Mouse (Mus musculus) natural killer cell, adult 2 months (primary cell): Measurements from ENCODE around the gene Dennd1b.

Source experiments
- DNase-seq, 2 experiments: peaks; one replicate each; pipeline ENCODE4 v3.0.0; 2022; ENCODE audit warnings: low spot score in 2 of 2

The Dennd1b gene

DNA sequence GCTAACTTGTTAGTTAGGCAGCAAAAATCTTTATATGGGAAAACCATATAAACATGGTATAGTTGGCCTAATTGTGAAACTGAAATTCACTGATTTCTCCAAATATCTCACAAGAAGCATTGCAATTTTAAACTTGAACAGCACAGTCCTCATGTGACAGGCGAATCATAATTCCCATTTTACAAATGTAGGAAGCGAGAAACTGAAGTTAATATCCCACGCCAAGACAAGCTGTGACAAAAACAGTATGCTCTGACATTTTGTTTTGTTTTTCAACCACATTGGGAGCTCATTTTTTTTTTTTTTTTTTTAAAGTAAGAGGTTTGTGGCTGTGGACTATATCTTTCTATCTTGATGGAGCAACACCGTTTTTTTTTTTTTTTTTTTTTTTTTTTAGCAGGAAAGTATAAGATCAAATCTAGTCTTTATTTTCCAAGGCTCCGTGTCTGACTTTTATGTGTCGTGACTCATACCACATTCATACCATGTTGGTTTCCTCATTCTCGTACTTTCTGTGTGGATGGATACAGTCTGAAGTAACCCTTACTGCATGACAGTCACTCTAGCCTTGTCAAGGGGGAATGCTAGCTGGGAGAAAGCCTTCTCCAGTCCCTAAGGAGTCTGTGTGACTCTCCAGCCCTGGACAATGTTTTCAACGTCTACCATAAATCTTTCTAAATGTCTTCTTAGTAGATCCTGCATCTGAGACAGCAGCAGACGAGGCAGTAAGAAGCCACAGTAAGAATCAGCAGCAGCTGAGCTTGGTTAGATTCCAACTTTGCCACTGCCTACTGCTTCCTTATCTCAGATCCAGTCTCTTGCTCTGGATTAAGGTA is 751 bp upstream of the Dennd1b start:
- peak in 1 of 2 experiments; percentile 15 for DNase-seq

DNA sequence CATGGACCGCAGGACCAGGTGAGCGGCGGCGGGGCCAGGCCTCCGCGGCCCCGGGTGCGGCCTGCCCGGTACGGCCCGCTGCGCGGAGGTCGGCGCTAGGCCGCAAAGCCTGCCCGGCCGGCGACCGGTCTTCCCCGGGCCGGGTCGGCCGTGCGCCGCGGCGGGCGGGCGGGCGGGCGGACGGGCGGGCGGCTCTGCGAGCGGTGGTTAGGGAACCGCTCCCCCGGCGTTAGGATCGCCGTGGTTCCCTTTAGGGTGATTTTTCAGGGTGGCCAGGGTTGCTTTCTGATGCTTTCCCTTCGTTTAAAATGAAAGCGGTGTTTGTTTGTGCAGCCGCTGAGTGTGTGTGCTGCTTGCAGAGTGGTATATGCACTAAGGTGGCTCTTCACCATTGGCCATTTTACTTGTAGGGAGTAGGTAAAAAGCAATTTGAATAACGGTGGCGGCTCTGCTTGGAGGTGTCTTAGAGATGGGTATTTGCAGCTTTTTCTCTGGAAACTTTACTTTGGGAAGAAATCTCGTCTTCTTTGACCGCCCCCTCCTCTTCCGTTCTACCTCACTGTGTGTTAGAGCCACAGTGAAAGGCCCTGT is 728 bp downstream of the Dennd1b start:
- DNase-seq = peak; percentile 43 to 46

DNA sequence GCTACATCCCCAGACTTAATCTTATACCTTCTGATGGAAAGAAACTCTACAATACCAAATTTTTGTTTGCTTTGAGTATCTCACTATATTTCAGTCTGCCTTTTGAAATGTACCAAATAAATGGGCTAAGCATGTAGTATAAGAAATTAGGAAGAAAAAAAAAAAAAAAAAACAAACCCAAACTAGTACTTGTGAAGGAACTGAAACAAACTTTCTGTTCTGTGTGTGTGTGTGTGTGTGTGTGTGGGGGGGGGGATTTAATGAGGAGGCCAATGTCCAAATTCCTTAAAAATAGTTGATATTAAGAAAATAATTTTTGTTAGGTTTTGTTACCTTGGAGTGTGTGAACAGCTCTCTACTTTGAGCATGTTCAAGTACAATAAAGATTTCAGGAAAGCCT is 1.8 kb downstream of the Dennd1b start:
- DNase-seq = no peak

DNA sequence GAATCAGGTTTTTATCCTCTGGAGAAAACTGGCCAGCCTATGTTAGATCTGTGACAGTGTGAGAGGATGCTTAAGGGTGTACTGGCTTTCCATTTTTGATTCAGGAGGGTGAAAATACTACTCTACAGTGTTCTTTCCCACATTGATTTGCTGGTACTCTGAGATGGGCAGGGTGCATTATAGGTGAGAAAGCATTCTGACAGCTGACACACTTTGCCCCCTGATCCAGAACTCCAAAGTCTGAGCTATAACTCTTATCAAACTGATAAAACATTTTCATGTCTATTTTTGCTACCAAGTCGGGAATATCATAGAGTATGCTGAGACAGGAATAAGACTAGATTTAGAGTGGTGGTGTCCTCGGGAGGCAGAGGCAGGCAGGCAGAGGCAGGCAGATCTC is 2.3 kb downstream of the Dennd1b start:
- no peak for DNase-seq

DNA sequence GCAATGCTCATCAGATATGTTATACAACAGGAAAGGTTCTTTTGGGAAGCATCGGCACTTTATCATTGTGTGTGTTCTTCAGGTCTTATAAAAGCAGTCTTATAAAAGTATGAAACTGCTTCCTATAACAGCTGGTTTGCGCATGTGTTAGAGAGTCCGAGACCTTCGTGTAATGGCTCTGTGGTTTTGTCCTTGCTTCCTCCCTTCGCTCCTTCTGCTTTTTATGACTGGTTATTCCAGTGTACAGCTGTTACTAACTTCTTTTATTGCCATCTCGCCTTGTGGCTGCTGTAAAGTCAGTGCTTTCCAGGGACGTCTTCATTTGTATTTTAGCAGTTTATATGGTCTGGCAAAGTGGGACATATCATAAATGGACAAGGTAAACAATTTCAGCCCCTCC is 4.2 kb downstream of the Dennd1b start:
- DNase-seq = no peak

DNA sequence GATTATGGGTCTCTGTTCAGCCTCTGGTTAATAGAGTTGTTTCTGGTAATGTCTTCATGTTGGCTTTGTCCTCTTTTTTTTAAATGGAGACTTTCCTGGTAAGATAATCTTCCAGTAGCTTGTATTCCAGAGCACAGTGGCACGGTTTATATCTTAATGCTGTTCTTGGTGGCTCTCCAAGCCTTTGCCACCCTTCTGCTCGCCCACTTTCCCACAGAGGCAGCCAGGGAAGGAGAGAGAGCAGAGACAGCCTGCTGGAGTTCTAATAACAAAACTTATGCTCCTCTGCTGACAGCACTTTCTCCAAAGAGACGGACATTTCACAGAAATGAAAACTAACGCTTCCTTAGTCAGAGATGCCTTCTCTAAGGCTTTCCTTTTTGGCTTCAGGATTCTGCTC is 6.8 kb downstream of the Dennd1b start:
- DNase-seq = no peak

DNA sequence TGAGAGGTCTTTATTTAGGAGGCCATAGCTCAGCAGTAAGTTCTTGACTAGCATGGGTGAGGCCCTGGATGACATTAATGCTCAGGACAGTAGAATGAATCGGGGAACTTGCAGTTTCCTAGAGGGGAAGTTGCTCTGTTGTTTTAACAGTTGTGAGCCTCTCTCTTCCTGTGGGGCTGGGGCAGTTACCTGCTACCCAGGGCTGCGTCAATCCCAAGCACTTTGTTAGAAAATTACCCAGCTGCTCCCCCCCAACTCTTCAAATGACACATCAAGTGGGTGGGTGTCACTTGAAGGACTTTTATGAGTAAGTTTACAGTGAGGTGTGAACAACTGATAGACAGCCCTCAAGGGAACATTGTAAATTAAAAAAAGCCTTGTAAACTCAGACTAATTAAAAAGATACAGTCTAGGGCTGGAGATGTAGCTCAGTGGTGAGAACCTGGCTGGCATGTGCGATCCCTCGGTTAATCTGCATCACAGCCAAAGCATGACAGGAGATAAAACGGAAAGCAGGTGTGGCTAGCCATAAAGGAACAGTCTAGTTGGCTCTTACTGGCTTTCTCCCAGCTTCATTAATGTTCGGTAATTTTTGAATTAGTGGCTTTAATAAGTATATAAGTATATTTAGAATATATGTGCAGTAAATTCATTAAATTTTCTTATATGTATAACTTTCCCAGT is 10.4 kb downstream of the Dennd1b start:
- DNase-seq = peak; percentile 78 to 88

DNA sequence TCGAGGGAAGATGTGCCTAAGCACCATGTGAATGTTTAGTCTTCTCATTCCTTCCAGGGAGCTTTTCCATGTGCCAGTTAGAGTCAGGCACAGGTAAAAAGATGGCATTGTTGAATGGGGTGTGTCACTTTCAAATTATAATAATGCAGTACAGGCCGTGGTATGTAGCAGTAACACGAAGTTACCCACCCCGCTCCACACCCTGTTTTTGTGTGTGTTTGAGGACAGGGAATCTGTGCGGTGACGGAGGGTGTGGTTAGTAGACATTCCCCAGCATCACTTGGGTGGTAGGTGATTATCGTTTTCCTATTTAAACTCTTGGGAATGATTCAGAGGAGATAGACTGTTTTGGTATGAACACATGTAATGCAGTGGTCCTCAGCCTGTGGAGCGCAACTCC is 11.6 kb downstream of the Dennd1b start:
- no peak for DNase-seq

DNA sequence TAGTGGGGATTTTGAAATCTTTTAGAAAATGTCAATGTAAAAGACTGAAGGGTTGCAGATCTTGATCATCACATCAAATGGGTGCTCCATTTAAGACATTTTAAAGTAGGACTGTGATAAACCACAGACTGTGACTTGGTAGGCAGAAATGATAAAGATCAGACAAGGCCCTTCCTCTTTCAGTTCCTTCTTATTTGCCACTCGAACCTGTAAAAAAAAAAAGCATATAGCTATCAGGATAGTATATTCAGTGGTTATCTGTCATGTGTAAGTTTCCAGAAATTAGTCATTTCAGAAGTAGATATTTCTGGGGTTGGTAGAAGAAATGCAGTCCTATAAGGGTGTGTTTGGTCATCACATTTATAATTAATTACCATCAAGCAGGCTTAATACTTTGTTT is 12.7 kb downstream of the Dennd1b start:
- peak in 1 of 2 experiments; percentile 33 for DNase-seq

DNA sequence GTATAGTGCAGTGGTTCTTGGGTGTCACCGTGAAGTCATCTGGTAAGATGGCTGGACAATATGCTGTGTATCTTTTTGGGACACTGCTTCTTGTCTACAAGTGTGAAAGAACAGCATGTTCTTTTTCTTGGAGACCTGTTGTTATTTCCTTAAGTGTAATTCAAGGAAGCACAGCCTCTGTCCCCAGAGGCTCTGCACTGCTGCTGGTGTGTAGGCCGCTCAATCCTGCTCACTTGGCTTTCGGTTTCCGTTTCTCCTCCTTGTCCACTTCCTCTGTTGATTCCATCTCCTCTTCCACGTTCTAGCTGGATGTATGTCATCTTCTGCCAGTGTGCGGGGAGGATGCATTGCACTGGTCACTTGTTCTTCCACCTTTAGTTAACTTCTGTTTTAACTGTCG is 19.0 kb downstream of the Dennd1b start:
- DNase-seq = no peak

DNA sequence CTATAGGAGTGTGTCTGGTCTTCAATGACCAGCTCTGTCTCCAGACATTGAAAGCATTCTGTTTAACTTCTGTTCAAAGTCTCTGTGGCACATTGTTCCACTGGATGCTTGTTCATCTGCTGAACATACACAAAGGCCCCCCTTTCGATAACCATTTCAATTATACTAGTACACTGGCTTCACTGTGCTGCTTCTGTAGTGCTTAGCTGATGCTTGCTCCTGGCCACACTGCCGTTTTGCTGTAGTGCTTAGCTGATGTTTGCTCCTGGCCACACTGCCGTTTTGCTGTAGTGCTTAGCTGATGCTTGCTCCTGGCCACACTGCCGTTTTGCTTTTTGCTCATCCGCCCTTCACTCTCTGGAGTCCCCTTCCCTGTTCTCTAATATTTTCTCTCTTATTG is 19.4 kb downstream of the Dennd1b start:
- DNase-seq = no peak

DNA sequence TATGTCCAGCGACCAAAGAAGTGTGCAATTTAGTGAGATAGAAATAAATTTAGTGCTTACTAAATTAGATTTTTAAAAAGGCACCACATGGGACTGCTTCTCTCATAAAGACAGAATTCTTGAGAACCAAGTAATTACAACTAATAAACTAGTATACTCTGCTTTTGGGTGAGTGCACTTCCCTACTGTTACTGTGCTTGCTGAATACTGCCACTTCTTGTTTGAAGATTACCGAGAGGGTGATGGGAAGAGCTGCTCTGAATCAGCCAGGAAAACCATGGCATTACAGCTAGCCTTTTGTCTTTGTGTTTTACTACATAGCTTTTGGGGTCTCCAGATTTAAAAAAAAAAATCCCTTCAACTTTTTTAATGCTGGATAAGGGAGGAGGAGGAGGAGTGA is 19.8 kb downstream of the Dennd1b start:
- DNase-seq = no peak

DNA sequence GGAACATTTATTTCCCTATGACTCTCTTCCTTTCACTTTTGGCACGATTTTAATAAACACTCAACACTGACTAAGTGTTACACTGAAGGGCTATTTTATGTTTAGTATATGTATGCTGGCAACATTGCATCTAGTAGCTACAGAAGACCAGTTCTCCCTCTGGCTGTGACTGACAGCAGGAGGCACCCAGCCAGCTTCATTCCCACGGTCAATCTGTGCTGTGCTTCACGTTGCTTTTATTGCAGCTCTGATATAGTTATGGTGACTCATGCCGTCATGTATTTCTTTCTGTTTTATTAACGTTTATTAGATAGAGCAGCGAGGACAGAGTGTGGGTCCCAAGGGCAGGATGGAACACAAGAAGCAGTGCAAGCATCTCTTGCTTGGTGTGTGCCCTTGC is 20.2 kb downstream of the Dennd1b start:
- no peak for DNase-seq

DNA sequence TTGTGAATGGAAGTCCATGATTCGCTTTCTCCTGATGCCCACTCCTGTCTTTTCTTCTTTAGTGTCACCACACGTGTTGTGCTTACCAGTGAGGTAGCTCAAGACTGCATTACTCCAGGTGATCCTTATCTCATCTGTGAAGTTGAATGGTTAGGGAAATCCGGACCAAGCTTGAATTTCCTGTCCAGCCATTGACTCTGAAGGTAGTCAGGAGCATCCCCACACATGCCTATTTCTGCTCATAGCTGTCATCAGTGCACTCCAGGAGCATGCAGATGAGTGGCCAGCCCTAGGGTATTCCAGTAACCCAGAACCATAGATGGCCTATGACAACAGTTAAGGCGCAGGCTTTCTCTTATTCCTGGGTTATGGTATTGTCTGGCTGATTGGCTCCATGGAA is 20.9 kb downstream of the Dennd1b start:
- no peak for DNase-seq

DNA sequence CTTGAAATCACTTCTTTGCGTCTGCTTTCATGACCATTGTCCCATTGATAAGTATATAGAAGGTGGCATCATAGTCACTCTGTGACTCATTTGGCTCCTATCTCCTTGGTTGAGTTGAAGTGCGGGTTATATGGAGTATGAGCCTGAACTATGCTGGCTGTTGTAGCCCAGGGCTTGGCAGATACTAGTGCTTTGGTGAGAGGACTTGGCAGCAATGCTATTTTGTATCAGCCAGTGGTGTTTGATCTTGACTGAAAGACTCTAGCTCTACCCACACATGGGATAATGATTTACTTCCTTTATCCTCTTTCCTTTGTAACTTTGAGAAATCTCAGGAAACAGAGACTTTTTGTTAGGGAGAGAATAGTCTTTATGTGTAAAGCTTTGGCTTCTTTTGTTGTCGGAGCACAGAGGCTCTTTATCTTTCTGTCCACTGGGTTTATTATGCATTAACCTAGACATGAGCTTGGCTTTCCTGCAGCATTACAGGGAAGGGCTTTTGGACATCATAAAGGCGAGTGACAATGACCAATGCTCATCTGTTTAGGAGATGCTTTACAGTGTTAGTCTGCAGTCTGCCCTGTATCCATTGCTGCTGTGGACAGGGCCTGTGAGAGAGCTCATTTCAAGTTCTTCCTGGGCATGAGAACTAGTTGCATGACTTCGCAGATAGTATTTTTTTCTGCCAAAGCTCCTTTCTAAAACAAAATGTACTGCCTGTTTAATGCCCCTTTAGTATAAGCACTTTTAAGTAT is 29.3 kb downstream of the Dennd1b start:
- no peak for DNase-seq

DNA sequence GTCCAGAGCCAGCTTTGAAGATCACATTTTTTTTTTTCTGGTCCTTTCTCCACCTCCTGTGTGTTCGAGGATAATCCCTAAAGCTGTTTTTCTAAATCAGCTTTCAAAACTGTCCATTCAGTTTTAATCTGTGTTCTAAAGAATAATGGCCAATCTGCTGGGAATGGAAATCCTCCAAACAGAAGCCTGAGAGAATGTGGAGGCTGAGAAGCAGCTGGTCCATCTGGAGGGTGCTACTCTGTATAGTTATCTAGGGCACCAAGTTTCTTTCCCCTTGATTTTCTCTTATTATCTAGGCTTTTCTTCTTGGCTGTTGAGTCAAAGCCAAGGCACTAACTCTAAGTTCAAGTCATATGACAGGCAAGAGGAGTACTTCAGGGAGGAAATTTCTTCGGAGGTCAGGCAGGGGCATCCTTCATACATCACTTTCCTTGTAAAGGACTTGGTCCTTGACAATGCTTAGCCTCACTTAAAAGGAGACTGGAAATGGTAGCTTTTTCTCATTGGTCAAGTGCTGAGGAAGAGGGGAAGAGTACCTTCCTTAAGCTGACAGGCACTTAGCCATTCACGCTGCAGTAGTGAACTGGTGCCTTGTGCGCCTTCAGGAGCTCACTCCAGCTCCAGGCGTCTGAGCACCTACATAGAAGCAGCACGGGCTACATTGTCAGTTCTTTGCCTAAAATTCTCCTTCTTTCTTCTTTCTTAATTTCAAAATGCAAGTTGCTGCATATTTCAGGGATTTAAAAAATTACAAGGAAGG is 32.6 kb downstream of the Dennd1b start:
- no peak for DNase-seq

DNA sequence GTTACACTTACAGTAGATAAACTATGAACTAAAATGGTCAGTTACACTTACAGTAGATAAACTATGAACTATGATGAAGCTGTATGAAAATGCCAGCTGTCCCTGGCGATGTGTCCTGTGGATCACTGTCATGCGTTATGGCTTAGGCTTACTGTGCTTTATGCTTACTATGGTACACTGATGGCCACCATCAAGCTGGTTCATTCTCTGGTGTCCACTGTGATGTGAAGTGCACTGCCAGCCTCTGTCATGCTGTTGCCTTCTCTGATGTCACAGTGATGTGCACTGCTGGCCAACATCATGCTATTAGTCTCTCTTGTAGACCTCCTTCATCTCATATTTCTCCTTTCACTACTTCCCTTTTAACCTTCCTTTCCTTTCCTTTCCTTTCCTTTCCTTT is 33.4 kb downstream of the Dennd1b start:
- no peak for DNase-seq

DNA sequence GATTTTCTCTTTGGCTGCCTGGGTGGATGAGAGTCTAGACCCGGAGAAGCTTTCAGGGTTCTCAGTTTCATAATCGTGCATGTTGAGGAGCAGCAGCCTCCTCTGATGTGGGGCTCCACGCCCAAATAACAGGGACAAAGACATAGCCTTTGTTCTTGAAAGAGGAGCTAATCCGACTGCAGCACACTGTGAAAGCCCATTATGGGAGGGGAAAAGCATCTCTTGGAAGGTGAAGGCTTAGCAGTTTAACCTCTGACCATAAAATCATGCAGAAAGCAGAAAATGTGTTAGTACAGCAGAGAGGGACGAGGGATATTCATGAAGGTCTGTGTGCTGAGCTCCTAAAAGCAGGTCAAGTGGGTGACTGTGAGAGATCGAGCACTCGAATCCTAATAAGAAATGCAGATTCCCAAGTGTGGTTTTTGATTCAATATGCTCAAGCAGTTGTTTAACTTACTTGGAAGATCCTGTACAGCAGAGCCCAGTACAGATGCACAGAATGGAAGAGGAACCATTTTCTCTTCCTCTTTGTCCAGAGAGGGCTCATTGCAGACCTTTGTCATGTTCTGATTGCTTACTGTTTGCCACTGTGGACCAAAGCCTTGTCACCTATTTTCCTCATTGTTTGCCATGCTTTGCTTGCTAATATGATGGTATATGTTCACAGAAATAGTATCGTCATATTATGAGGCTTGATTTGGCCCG is 37.6 kb downstream of the Dennd1b start:
- no peak for DNase-seq

DNA sequence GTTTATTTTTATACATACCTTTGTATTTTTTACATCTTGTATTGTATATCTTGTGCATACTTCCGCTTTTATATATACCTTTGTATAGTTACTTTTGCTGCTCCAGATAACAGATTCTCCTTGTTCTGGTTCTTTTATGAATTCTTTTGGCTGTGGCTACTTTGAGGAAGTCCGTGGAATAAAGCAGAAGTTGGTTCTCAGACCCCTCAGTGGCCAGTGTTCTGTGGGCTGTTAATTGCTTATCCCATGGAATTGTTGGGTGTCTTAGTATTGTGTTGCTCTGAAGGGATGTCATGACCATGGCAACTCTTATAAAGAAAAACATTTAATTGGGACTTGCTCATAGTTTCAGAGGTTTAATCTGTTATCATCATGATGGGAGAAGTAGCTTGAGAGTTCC is 40.3 kb downstream of the Dennd1b start:
- DNase-seq = no peak

DNA sequence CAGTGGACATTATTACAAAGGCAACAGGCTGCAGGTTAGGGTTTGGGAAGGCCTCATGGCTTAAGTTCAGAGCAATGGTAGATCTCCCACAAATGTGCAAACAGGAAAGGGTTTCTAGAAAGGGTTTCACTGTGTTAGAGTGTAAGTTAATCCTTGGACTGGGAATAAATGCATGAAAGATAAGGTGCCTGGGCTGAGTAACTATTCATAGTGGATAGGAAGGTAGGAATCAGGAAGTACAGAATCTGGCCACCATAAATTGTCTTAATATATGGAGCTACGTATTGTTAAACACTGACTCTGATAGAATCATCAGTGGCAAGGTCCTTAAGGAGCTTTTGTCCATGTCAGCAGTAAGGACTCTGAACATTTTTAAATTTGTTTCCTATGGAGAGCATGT is 42.8 kb downstream of the Dennd1b start:
- DNase-seq = no peak

DNA sequence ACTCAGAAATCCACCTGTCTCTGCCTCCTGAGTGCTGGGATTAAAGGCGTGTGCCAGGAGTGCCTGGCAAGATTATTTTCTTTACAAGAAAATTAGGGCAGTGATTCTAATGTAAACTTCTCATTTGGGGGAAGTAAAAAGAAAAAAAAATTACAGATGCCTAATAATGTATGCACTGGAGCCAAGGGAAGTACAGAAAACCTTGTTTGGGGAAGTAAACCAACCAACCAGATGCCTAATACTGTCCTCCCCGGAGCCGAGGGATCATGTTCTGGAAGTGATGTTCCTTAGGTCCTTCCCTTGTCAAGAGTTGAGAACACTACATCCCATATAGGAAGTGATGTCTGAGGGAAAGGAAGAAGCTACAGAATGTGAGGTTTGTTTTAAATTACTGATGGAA is 44.2 kb downstream of the Dennd1b start:
- DNase-seq = no peak
